Mouse (Mus musculus): ENCODE results near the gene Slc25a30. TPM values are rescaled to one million over a fixed set of nuclear protein-coding genes. Genes with fewer than 3 reads are reported as not detected.

The Slc25a30 gene
- polyA plus RNA-seq, 1 experiment from 2014 or later, result 5.7 TPM

DNA sequence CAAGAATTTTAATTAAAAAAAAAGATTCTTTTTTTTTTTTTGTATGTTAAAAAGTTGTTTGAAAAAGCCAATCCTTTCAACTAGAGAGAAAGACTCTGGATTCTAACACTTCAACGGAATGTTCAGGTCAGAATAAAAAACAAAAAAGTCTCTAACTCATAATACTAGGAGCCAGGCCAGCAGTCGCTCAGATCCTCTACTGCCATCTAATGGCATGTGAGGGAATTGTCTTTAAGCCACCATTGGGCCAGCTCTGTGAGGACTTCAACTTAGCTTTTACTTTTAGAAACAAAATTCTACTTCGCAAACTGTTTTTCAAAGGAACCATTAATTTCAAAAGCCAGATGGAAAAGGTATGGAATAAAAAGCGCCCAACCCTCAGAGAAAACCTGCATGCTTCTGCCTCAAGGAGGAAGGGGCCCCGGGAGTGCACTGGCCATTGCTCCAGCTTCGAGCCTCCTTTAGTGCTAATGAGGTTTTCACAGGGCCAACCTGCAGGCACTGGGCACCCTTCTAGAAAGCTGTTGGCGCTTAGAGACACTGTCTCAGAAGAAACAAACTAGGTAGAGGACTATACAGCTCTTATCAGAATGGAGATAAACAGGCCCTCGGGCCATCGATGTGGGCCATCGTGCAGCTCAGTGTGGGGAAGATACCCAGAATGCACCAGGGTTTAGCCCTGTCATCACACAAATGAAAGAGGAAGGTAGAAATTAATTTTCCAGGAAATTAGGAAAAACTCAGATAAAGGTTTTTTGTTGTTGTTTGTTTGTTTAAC is 25.6 kb downstream of the Slc25a30 start:
- Histone ChIP-seq H3K4me1 (ENCODE audit: control insufficient read depth, insufficient read depth, low read length) (no peaks in the 10 kb centered on the region), H3K4me2 (ENCODE audit: low read depth, low read length) (no peak overlapping the region), H3K4me3 (ENCODE audit: low read length) (no peak overlapping the region), H3K36me3 (ENCODE audit: control insufficient read depth, insufficient read depth) (peaks cover 15% of the 10 kb centered on the region), H3K9me3 (replicated peaks; ENCODE audit: control insufficient read depth, low read length) (no peaks in the 10 kb centered on the region), H3K27ac (ENCODE audit: low read length) (no peak overlapping the region), H3K27me3 (ENCODE audit: control insufficient read depth, insufficient read depth, low read length) (peaks cover 4% of the 10 kb centered on the region; the same call in 1 of the 2 replicates), H3K9ac (ENCODE audit: low read length) (no peak overlapping the region)
- no peak for ATAC-seq (replicated peaks; ENCODE audit: extremely low read depth, insufficient read depth, low FRiP score)
- WGBS, result 49% methylated on average over 10 of the region's 10 CpGs

DNA sequence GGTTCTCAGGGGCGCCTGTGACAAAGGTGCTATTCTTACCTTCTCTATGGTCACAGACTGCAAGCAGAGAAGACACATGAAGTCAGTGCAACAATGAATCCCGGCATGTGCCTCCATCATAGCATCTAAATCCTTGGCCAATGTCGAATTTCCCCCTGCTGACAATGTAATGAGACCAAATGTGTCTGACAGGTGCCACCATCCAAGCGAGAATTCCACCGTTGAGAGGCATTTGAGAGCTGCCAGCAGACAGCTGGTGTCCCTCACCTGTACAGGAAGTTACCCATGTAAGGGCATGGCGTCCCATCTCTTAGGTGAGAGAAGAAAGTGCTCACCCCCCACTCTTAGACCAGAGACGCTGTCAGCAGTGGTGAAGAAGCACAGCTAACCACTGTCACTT is 28.4 kb downstream of the Slc25a30 start:
- peaks cover 4% of the 10 kb centered on the region; the same call in 1 of the 2 replicates for H3K27me3 ChIP-seq (ENCODE audit: control insufficient read depth, insufficient read depth, low read length)
- peaks cover 2% of the 10 kb centered on the region for H3K4me1 ChIP-seq (ENCODE audit: control insufficient read depth, insufficient read depth, low read length)
- no peak overlapping the region for H3K27ac ChIP-seq (ENCODE audit: low read length)
- 69% methylated on average over 7 of the region's 7 CpGs for WGBS
- no peak overlapping the region for H3K4me2 ChIP-seq (ENCODE audit: low read depth, low read length)
- ATAC-seq (replicated peaks; ENCODE audit: extremely low read depth, insufficient read depth, low FRiP score), result no peak
- no peak overlapping the region for H3K4me3 ChIP-seq (ENCODE audit: low read length)
- no peak overlapping the region for H3K9ac ChIP-seq (ENCODE audit: low read length)
- no peaks in the 10 kb centered on the region for H3K9me3 ChIP-seq (replicated peaks; ENCODE audit: control insufficient read depth, low read length)
- peaks cover 5% of the 10 kb centered on the region; the same call in 1 of the 2 replicates for H3K36me3 ChIP-seq (ENCODE audit: control insufficient read depth, insufficient read depth)

DNA sequence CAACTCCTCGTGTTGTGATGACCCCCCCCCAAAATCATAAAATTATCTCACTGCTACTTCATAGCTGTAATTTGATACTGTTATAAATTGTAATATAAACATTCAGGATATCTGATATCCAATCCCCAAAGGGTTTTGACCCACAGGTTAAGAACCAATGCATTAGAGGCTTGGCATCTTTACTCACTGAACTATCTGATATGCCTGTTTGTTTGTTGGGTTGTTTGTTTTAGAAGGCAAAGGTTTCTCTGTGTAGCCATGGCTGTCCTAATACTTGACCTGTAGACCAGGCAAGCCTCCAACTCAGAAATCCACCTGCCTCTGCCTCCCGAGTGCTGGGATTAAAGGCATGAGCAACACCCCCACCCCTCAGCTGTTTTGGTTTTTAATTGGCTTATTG is 29.0 kb downstream of the Slc25a30 start:
- Histone ChIP-seq H3K4me3 (ENCODE audit: low read length) (no peak overlapping the region), H3K27ac (ENCODE audit: low read length) (no peak overlapping the region), H3K4me2 (ENCODE audit: low read depth, low read length) (no peak overlapping the region), H3K27me3 (ENCODE audit: control insufficient read depth, insufficient read depth, low read length) (peaks cover 4% of the 10 kb centered on the region; the same call in 1 of the 2 replicates), H3K9ac (ENCODE audit: low read length) (no peak overlapping the region), H3K9me3 (replicated peaks; ENCODE audit: control insufficient read depth, low read length) (no peaks in the 10 kb centered on the region), H3K4me1 (ENCODE audit: control insufficient read depth, insufficient read depth, low read length) (peaks cover 8% of the 10 kb centered on the region), H3K36me3 (ENCODE audit: control insufficient read depth, insufficient read depth) (peaks cover 5% of the 10 kb centered on the region; the same call in 1 of the 2 replicates)
- ATAC-seq (replicated peaks; ENCODE audit: extremely low read depth, insufficient read depth, low FRiP score), result no peak
- WGBS, result 80% methylated on average over 2 of the region's 2 CpGs

DNA sequence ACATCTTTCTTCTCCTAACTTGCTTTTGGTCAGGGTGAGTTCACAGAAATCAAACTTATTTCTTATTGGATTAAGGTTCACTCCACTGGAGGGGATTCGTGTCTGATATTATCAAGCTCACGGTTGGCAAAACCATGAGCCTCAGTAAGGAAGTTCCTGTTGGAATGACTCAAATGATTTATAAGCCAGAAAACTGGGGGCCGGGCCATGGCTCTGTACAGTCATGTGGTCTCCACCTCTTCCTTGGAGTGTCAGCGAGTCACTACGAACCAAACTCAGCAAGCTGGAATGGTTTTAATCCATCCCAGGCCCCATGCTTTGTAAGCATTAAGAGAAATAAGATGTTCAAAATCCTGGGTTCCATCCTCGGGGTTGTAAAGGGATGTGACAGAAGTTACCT is 29.9 kb downstream of the Slc25a30 start:
- no peak overlapping the region for H3K4me2 ChIP-seq (ENCODE audit: low read depth, low read length)
- no peak for ATAC-seq (replicated peaks; ENCODE audit: extremely low read depth, insufficient read depth, low FRiP score)
- H3K27me3 ChIP-seq (ENCODE audit: control insufficient read depth, insufficient read depth, low read length), result peaks cover 4% of the 10 kb centered on the region; the same call in 1 of the 2 replicates
- H3K4me3 ChIP-seq (ENCODE audit: low read length), result no peak overlapping the region
- no peak overlapping the region for H3K27ac ChIP-seq (ENCODE audit: low read length)
- H3K36me3 ChIP-seq (ENCODE audit: control insufficient read depth, insufficient read depth), result peaks cover under 1% of the 10 kb centered on the region; the same call in 1 of the 2 replicates
- peaks cover 14% of the 10 kb centered on the region for H3K4me1 ChIP-seq (ENCODE audit: control insufficient read depth, insufficient read depth, low read length)
- WGBS, result 77% methylated on average over 6 of the region's 6 CpGs
- no peaks in the 10 kb centered on the region for H3K9me3 ChIP-seq (replicated peaks; ENCODE audit: control insufficient read depth, low read length)
- H3K9ac ChIP-seq (ENCODE audit: low read length), result no peak overlapping the region

GRCm38 (mm10) chr14:75753991-75754817 is 32.6 kb downstream of the Slc25a30 start, which contains the start of gene Cog3:
Gene Cog3, minus strand, starts transcription at chr14:75754517.
- Histone ChIP-seq H3K4me1 (ENCODE audit: control insufficient read depth, insufficient read depth, low read length) (peaks cover 18% of the 10 kb centered on the region), H3K9ac (ENCODE audit: low read length) (peak within 1 kb of the TSS; percentile 96), H3K4me3 (ENCODE audit: low read length) (peak within 1 kb of the TSS; percentile 99), H3K27me3 (ENCODE audit: control insufficient read depth, insufficient read depth, low read length) (peaks cover 4% of the 10 kb centered on the region; the same call in 1 of the 2 replicates), H3K36me3 (ENCODE audit: control insufficient read depth, insufficient read depth) (no peaks in the 10 kb centered on the region), H3K27ac (ENCODE audit: low read length) (peak within 1 kb of the TSS; percentile 92), H3K4me2 (ENCODE audit: low read depth, low read length) (peak within 1 kb of the TSS; percentile 82), H3K9me3 (replicated peaks; ENCODE audit: control insufficient read depth, low read length) (no peaks in the 10 kb centered on the region)
- WGBS, result under 1% methylated on average over 78 of the region's 78 CpGs
- peak; percentile 98 for ATAC-seq (replicated peaks; ENCODE audit: extremely low read depth, insufficient read depth, low FRiP score)

GRCm38 (mm10) chr14:75753206-75753605 is 33.6 kb downstream of the Slc25a30 start:
- H3K4me1 ChIP-seq (ENCODE audit: control insufficient read depth, insufficient read depth, low read length), result peaks cover 18% of the 10 kb centered on the region
- H3K4me3 ChIP-seq (ENCODE audit: low read length), result peak overlapping the region; percentile 99
- H3K27me3 ChIP-seq (ENCODE audit: control insufficient read depth, insufficient read depth, low read length), result peaks cover 4% of the 10 kb centered on the region; the same call in 1 of the 2 replicates
- H3K4me2 ChIP-seq (ENCODE audit: low read depth, low read length), result peak overlapping the region; percentile 82
- no peaks in the 10 kb centered on the region for H3K9me3 ChIP-seq (replicated peaks; ENCODE audit: control insufficient read depth, low read length)
- no peak overlapping the region for H3K27ac ChIP-seq (ENCODE audit: low read length)
- 55% methylated on average over 8 of the region's 8 CpGs for WGBS
- ATAC-seq (replicated peaks; ENCODE audit: extremely low read depth, insufficient read depth, low FRiP score), result no peak
- H3K9ac ChIP-seq (ENCODE audit: low read length), result peak overlapping the region; percentile 96
- H3K36me3 ChIP-seq (ENCODE audit: control insufficient read depth, insufficient read depth), result no peaks in the 10 kb centered on the region

DNA sequence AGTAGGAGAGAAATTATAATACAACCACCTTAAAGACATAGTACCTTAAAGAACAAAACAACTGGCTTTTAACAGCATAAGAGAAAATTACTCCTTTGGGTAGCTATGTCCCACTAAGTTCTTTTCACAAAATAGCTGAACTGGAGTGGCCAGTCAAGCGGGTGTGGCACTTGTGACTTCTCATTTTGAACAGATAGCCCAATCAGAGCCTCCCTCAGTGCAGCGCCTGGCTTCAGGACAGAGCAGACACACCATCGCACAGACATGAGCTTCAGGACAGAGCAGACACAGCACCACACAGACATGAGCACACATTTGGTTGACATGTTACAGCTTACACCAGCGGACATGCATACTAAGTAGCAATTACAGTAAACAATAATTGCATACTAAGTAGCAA is 35.8 kb downstream of the Slc25a30 start:
- no peak overlapping the region for H3K27ac ChIP-seq (ENCODE audit: low read length)
- no peak overlapping the region for H3K9ac ChIP-seq (ENCODE audit: low read length)

GRCm38 (mm10) chr14:75749123-75749522 is 37.7 kb downstream of the Slc25a30 start:
- Histone ChIP-seq H3K4me3 (ENCODE audit: low read length) (no peak overlapping the region), H3K4me2 (ENCODE audit: low read depth, low read length) (no peak overlapping the region), H3K27me3 (ENCODE audit: control insufficient read depth, insufficient read depth, low read length) (no peaks in the 10 kb centered on the region), H3K4me1 (ENCODE audit: control insufficient read depth, insufficient read depth, low read length) (peaks cover 18% of the 10 kb centered on the region), H3K9me3 (replicated peaks; ENCODE audit: control insufficient read depth, low read length) (no peaks in the 10 kb centered on the region), H3K27ac (ENCODE audit: low read length) (no peak overlapping the region), H3K9ac (ENCODE audit: low read length) (no peak overlapping the region), H3K36me3 (ENCODE audit: control insufficient read depth, insufficient read depth) (peaks cover 5% of the 10 kb centered on the region)
- no peak for ATAC-seq (replicated peaks; ENCODE audit: extremely low read depth, insufficient read depth, low FRiP score)
- 89% methylated on average over 4 of the region's 4 CpGs for WGBS

More for the DNA sequence above, 35.8 kb downstream of the Slc25a30 start:
- no peak overlapping the region for H3K4me2 ChIP-seq (ENCODE audit: low read depth, low read length)
- ATAC-seq (replicated peaks; ENCODE audit: extremely low read depth, insufficient read depth, low FRiP score), result no peak
- no peak overlapping the region for H3K4me3 ChIP-seq (ENCODE audit: low read length)
- peaks cover 5% of the 10 kb centered on the region; the same call in 1 of the 2 replicates for H3K36me3 ChIP-seq (ENCODE audit: control insufficient read depth, insufficient read depth)
- no peaks in the 10 kb centered on the region for H3K27me3 ChIP-seq (ENCODE audit: control insufficient read depth, insufficient read depth, low read length)
- peaks cover 18% of the 10 kb centered on the region for H3K4me1 ChIP-seq (ENCODE audit: control insufficient read depth, insufficient read depth, low read length)
- WGBS, result 81% methylated on average over 4 of the region's 4 CpGs
- no peaks in the 10 kb centered on the region for H3K9me3 ChIP-seq (replicated peaks; ENCODE audit: control insufficient read depth, low read length)

All from heart, embryonic 16.5 days (tissue).